Mouse (Mus musculus): ENCODE measurements around the gene Zzz3. TPM values are rescaled to one million over a fixed set of nuclear protein-coding genes. Genes with fewer than 3 reads are reported as not detected.
A peak's percentile ranks its signal among the peaks of the same experiment; 100 is the strongest.

Gene Zzz3
- total RNA-seq (2012; rRNA removed) (64.2 and 77.7 TPM in 2 replicates), total RNA-seq (2014; rRNA removed) (116 and 131 TPM in 2 replicates), polyA plus RNA-seq (2012; ENCODE audit: insufficient read length, low read depth) (88.4 and 94.9 TPM in 2 replicates)

GRCm38 (mm10) chr3:152395350-152396277 is at the start of gene Zzz3:
Gene Zzz3 (plus strand): TSS chr3:152395473.
- H3K36me3 ChIP-seq (replicated peaks in 1 of 2; ENCODE audit: control insufficient read depth in 1 of 2, insufficient read depth in 1 of 2, low read length in 1 of 2), result peaks cover 7 to 56% of the 10 kb centered on the region in 2 experiments
- dilution Hi-C loops (cut with MboI; ENCODE audit: extremely low pct_ligation_motif_present, extremely low pct_unique_long_range_greater_than_20kb, low sequenced_read_pairs) (no loop called here), in situ Hi-C loops (cut with MboI; ENCODE audit: low pct_ligation_motif_present, low pct_unique_long_range_greater_than_20kb, low sequenced_read_pairs) (loop anchor here (5.0 kb wide), 1 partner anchor 82 kb away; no protein-coding TSS in a partner anchor)
- H3K9ac ChIP-seq (ENCODE audit: insufficient read depth, low read depth), result peak within 1 kb of the TSS; percentile 83
- H3K4me2 ChIP-seq (ENCODE audit: insufficient read depth, low read depth, poor library complexity, severe bottlenecking), result peak within 1 kb of the TSS; percentile 84
- no peaks in the 10 kb centered on the region for H3K27me3 ChIP-seq (replicated peaks)
- H3K4me1 ChIP-seq (ENCODE audit: control insufficient read depth in 1 of 2, insufficient read depth in 2 of 2), result peaks cover 19 to 52% of the 10 kb centered on the region in 2 experiments
- peak; percentile 95 for DNase-seq (ENCODE audit: extremely low read depth)
- peaks cover 47% of the 10 kb centered on the region for H3K79me2 ChIP-seq (replicated peaks; ENCODE audit: control insufficient read depth, extremely low read depth, insufficient read depth, poor library complexity, severe bottlenecking)
- peak within 1 kb of the TSS; percentile 75 to 90 (median 76) for H3K4me3 ChIP-seq (replicated peaks in 1 of 3; ENCODE audit: low read depth in 2 of 3, low read length in 2 of 3, poor library complexity in 1 of 3)
- no peaks in the 10 kb centered on the region for H3K9me3 ChIP-seq (replicated peaks; ENCODE audit: low read length)
- H3K27ac ChIP-seq (ENCODE audit: insufficient read depth, low read depth), result peak within 1 kb of the TSS; percentile 92
- no peak for TF ChIP-seq JUND (conservative IDR thresholded peaks at IDR 0.05; ENCODE audit: low read depth, low read length)
- TF ChIP-seq MAFK (IDR thresholded peaks at IDR 0.05; ENCODE audit: insufficient replicate concordance, low read length), result no peak
- no peak; the same call in none of the 2 replicates for TF ChIP-seq ETS1 (conservative IDR thresholded peaks at IDR 0.05; ENCODE audit: low read depth, low read length)
- TF ChIP-seq BHLHE40 (IDR thresholded peaks at IDR 0.05; ENCODE audit: low read depth, low read length), result peak; percentile 58
- peak; percentile 76; the same call in 1 of the 2 replicates for TF ChIP-seq RCOR1 (conservative IDR thresholded peaks at IDR 0.05; ENCODE audit: low read depth, low read length)
- peak; percentile 89 for TF ChIP-seq CHD1 (IDR thresholded peaks at IDR 0.05; ENCODE audit: low read depth, low read length)
- TF ChIP-seq HCFC1 (IDR thresholded peaks at IDR 0.05; ENCODE audit: low read depth, low read length), result peak; percentile 74
- no peak for TF ChIP-seq GABPA (IDR thresholded peaks at IDR 0.05; ENCODE audit: insufficient replicate concordance, low read depth, low read length)
- no peak for TF ChIP-seq JUN (IDR thresholded peaks at IDR 0.05; ENCODE audit: insufficient read depth, low read depth, low read length)
- TF ChIP-seq POLR2AphosphoS2 (IDR thresholded peaks at IDR 0.05; ENCODE audit: low read depth, low read length), result peak; percentile 86; the same call in 1 of the 2 replicates
- peak; percentile 73 for TF ChIP-seq ZMIZ1 (IDR thresholded peaks at IDR 0.05; ENCODE audit: low read depth, low read length)
- peak; percentile 52; the same call in 1 of the 2 replicates for TF ChIP-seq NELFE (IDR thresholded peaks at IDR 0.05; ENCODE audit: low read depth, low read length)
- TF ChIP-seq SMC3 (IDR thresholded peaks at IDR 0.05; ENCODE audit: low read depth, low read length), result peak; percentile 86
- TF ChIP-seq USF1 (IDR thresholded peaks at IDR 0.05; ENCODE audit: low read depth, low read length), result no peak
- peak; percentile 91 for TF ChIP-seq IRF4 (IDR thresholded peaks at IDR 0.05; ENCODE audit: low read depth, low read length)
- TF ChIP-seq UBTF (IDR thresholded peaks at IDR 0.05; ENCODE audit: low read depth, low read length), result peak; percentile 96
- no peak for TF ChIP-seq E2F4 (IDR thresholded peaks at IDR 0.05; ENCODE audit: insufficient replicate concordance, low read depth, low read length)
- 0 out of 2 replicates have a peak, but pooled peaks have one; percentile 49 for TF ChIP-seq KAT2A (IDR thresholded peaks at IDR 0.05; ENCODE audit: insufficient replicate concordance, low read length)
- peak; percentile 95 for TF ChIP-seq MAZ (IDR thresholded peaks at IDR 0.05; ENCODE audit: low read depth, low read length)
- peak; percentile 61 for TF ChIP-seq TCF12 (IDR thresholded peaks at IDR 0.05; ENCODE audit: low read depth, low read length)
- TF ChIP-seq MXI1 (IDR thresholded peaks at IDR 0.05; ENCODE audit: low read depth, low read length), result peak; percentile 54; the same call in 1 of the 2 replicates
- TF ChIP-seq MYC (IDR thresholded peaks at IDR 0.05; ENCODE audit: low read depth, low read length), result no peak
- TF ChIP-seq NRF1 (IDR thresholded peaks at IDR 0.05; ENCODE audit: low read depth, low read length), result peak; percentile 60; the same call in 1 of the 2 replicates
- TF ChIP-seq CTCF (conservative IDR thresholded peaks at IDR 0.05 in 1 of 2, IDR thresholded peaks at IDR 0.05 in 1 of 2; ENCODE audit: low read depth in 2 of 2, low read length in 2 of 2), result peak in 1 of 2 experiments; percentile 95; a peak in 2 of 4 replicates
- TF ChIP-seq SIN3A (IDR thresholded peaks at IDR 0.05; ENCODE audit: low read length), result peak; percentile 63
- TF ChIP-seq USF2 (conservative IDR thresholded peaks at IDR 0.05; ENCODE audit: low read depth, low read length), result no peak
- peak; percentile 82 for TF ChIP-seq MAX (IDR thresholded peaks at IDR 0.05; ENCODE audit: low read length)
- peak; percentile 14; the same call in 1 of the 2 replicates for TF ChIP-seq ZC3H11A (IDR thresholded peaks at IDR 0.05; ENCODE audit: low read depth, low read length)
- TF ChIP-seq CHD2 (IDR thresholded peaks at IDR 0.05; ENCODE audit: low read length), result peak; percentile 64
- TF ChIP-seq ZNF384 (IDR thresholded peaks at IDR 0.05; ENCODE audit: low read depth, low read length), result peak; percentile 34; the same call in 1 of the 2 replicates
- TF ChIP-seq TBP (conservative IDR thresholded peaks at IDR 0.05; ENCODE audit: low read depth, low read length), result peak; percentile 63; the same call in 1 of the 2 replicates
- peak; percentile 72 for TF ChIP-seq RAD21 (IDR thresholded peaks at IDR 0.05; ENCODE audit: low read depth, low read length)
- TF ChIP-seq MEF2A (IDR thresholded peaks at IDR 0.05; ENCODE audit: borderline replicate concordance, low read depth, low read length), result peak; percentile 90
- TF ChIP-seq POLR2A (IDR thresholded peaks at IDR 0.05; ENCODE audit: low read depth, low read length), result peak; percentile 42; the same call in 1 of the 2 replicates
- 0 out of 2 replicates have a peak, but pooled peaks have one; percentile 8 for TF ChIP-seq EP300 (IDR thresholded peaks at IDR 0.05; ENCODE audit: low read length)
- no peak for TF ChIP-seq PAX5 (IDR thresholded peaks at IDR 0.05; ENCODE audit: low read length)

Data from CH12.LX (cell line).